Mouse (Mus musculus) kidney, adult 2 months (tissue): Measurements from ENCODE around the gene Hsd3b7.

Source experiments
- CTCF ChIP-seq: fragments of 200-500 bp; conservative IDR thresholded peaks from 2 replicates; pipeline ENCODE4 v1.5.1; 2011; ENCODE audit warnings: low read depth, mild to moderate bottlenecking, control low read depth, low read length, moderate library complexity, mixed read lengths; ENCODE audit not compliant: insufficient read depth, insufficient read length
- POLR2A ChIP-seq: fragments of 200-500 bp; IDR thresholded peaks from one replicate; pipeline ENCODE4 v1.6.1; 2011; ENCODE audit warnings: low read depth, low read length, control low read depth

GRCm38 (mm10) chr7:127812292-127812691 lies 11.9 kb downstream of the Hsd3b7 start:
- TF ChIP-seq POLR2A = no peak
- no peak for TF ChIP-seq CTCF
